Mouse (Mus musculus) retina, adult 2 months (tissue): ENCODE data around the gene Cby3.
A peak's percentile ranks its signal among the peaks of the same experiment; 100 is the strongest.
"Not testable (repeated sequence)": the region's sequence is repeated elsewhere in the genome, so short reads cannot be mapped to it uniquely, and the experiment has no call there.

Source experiments
- DNase-seq: peaks from one replicate; pipeline ENCODE4 v3.0.0-alpha.2; 2012; ENCODE audit warnings: low read depth, low spot score

Cby3 gene

GRCm38 (mm10) chr11:50354162-50354561 is at the start of gene Cby3:
Cby3 (plus strand) TSS chr11:50354462.
- no peak for DNase-seq

GRCm38 (mm10) chr11:50312803-50313202 is 41.5 kb upstream of the Cby3 start:
- no peak for DNase-seq

- not testable (repeated sequence) for DNase-seq
Observed at GRCm38 (mm10) chr11:50319343-50319742, 34.9 kb upstream of the Cby3 start.

GRCm38 (mm10) chr11:50321239-50321638 is 33.0 kb upstream of the Cby3 start:
- no peak for DNase-seq

GRCm38 (mm10) chr11:50322345-50322744 is 31.9 kb upstream of the Cby3 start:
- DNase-seq: no peak

GRCm38 (mm10) chr11:50323843-50324242 is 30.4 kb upstream of the Cby3 start:
- DNase-seq: no peak

- no peak for DNase-seq
Observed at GRCm38 (mm10) chr11:50324751-50325471, 29.4 kb upstream of the Cby3 start.

GRCm38 (mm10) chr11:50325496-50326301 is 28.6 kb upstream of the Cby3 start, which contains the start of gene Canx:
Canx (minus strand) TSS chr11:50325673.
- peak; percentile 99 for DNase-seq

- DNase-seq: no peak
Observed at GRCm38 (mm10) chr11:50326302-50326966, 27.8 kb upstream of the Cby3 start.

- DNase-seq: no peak
Observed at GRCm38 (mm10) chr11:50328075-50328625, 26.1 kb upstream of the Cby3 start.

GRCm38 (mm10) chr11:50329378-50329777 is 24.9 kb upstream of the Cby3 start:
- no peak for DNase-seq

- no peak for DNase-seq
Observed at GRCm38 (mm10) chr11:50333181-50333580, 21.1 kb upstream of the Cby3 start.

GRCm38 (mm10) chr11:50336126-50336525 is 18.1 kb upstream of the Cby3 start:
- DNase-seq: no peak

- no peak for DNase-seq
Observed at GRCm38 (mm10) chr11:50336891-50337290, 17.4 kb upstream of the Cby3 start.

GRCm38 (mm10) chr11:50345486-50345885 is 8.8 kb upstream of the Cby3 start:
- DNase-seq: no peak

GRCm38 (mm10) chr11:50346256-50347032 is 7.8 kb upstream of the Cby3 start:
- no peak for DNase-seq

GRCm38 (mm10) chr11:50352177-50352576 is 2.1 kb upstream of the Cby3 start:
- DNase-seq: no peak

- no peak for DNase-seq
Observed at GRCm38 (mm10) chr11:50354851-50355250, 589 bp downstream of the Cby3 start.

- no peak for DNase-seq
Observed at GRCm38 (mm10) chr11:50355395-50355794, 1.1 kb downstream of the Cby3 start.

GRCm38 (mm10) chr11:50358950-50359861 is 4.9 kb downstream of the Cby3 start:
- no peak for DNase-seq
